Mouse (Mus musculus): ENCODE measurements around the gene Hspbp1. TPM values are rescaled to one million over a fixed set of nuclear protein-coding genes. Genes with fewer than 3 reads are reported as not detected.

The Hspbp1 gene
- total RNA-seq, 2 experiments from 2014 or later, result 23.4 to 29.8 TPM

- no peak overlapping the region for H3K27ac ChIP-seq
- TF ChIP-seq CTCF (IDR thresholded peaks at IDR 0.05), result no peak
- no peak overlapping the region for H3K4me3 ChIP-seq
- intact Hi-C loops (cut with DNase I), result loop anchor here (5.0 kb wide), 1 partner anchor 177 kb away; no protein-coding TSS in a partner anchor
- DNase-seq, result no peak
Observed at GRCm38 (mm10) chr7:4619979-4620378, 64.9 kb downstream of the Hspbp1 start.

- DNase-seq, result no peak
- TF ChIP-seq CTCF (IDR thresholded peaks at IDR 0.05), result no peak
Observed at GRCm38 (mm10) chr7:4613740-4614403, 71.0 kb downstream of the Hspbp1 start.

GRCm38 (mm10) chr7:4612956-4613355, 71.9 kb downstream of the Hspbp1 start:
- Histone ChIP-seq H3K4me3 (no peak overlapping the region), H3K27ac (no peak overlapping the region)
- DNase-seq, result no peak
- no peak for TF ChIP-seq CTCF (IDR thresholded peaks at IDR 0.05)
- intact Hi-C loops (cut with DNase I), result no loop called here

More at GRCm38 (mm10) chr7:4613740-4614403, 71.0 kb downstream of the Hspbp1 start:
- intact Hi-C loops (cut with DNase I), result no loop called here
- H3K4me3 ChIP-seq, result no peak overlapping the region
- H3K27ac ChIP-seq, result no peak overlapping the region

- H3K27ac ChIP-seq, result no peak overlapping the region
- no peak for TF ChIP-seq CTCF (IDR thresholded peaks at IDR 0.05)
- H3K4me3 ChIP-seq, result no peak overlapping the region
- no peak for DNase-seq
- intact Hi-C loops (cut with DNase I), result no loop called here
Observed at GRCm38 (mm10) chr7:4612386-4612785, 72.5 kb downstream of the Hspbp1 start.

GRCm38 (mm10) chr7:4611921-4612341, 72.9 kb downstream of the Hspbp1 start:
- H3K4me3 ChIP-seq, result no peak overlapping the region

GRCm38 (mm10) chr7:4611511-4611910, 73.4 kb downstream of the Hspbp1 start:
- DNase-seq, result no peak
- no peak overlapping the region for H3K27ac ChIP-seq
- intact Hi-C loops (cut with DNase I), result no loop called here
- no peak overlapping the region for H3K4me3 ChIP-seq
- no peak for TF ChIP-seq CTCF (IDR thresholded peaks at IDR 0.05)

More at GRCm38 (mm10) chr7:4611921-4612341, 72.9 kb downstream of the Hspbp1 start:
- no peak overlapping the region for H3K27ac ChIP-seq
- TF ChIP-seq CTCF (IDR thresholded peaks at IDR 0.05), result no peak
- no peak for DNase-seq
- intact Hi-C loops (cut with DNase I), result no loop called here

Other genes starting within 250 kb of the Hspbp1 start
- 10 to 100 TPM; 12.1 to 17.2 TPM for gene Rdh13, start 239.4 kb downstream of the Hspbp1 start, total RNA-seq (2021)
- 1 to 10 TPM; 1.5 to 3.7 TPM for gene Eps8l1, start 224.4 kb downstream of the Hspbp1 start, total RNA-seq (2021)
- gene Ppp1r12c, start 183.4 kb downstream of the Hspbp1 start, total RNA-seq (2021), result 10 to 100 TPM; 17.8 to 24.8 TPM
- gene Tnnt1, start 168.7 kb downstream of the Hspbp1 start, total RNA-seq (2021), result 1,000 to 10,000 TPM in 1 of 2 experiments, 100 to 1,000 TPM in 1; 398 to 1,232 TPM
- gene Tnni3, start 160.8 kb downstream of the Hspbp1 start, total RNA-seq (2021), result under 1 TPM in 1 of 2 experiments, not detected in 1; 0.41 TPM
- not detected for gene Dnaaf3, start 152.6 kb downstream of the Hspbp1 start, total RNA-seq (2021)
- not detected for gene Syt5, start 137.5 kb downstream of the Hspbp1 start, total RNA-seq (2021)
- not detected for gene Ptprh, start 81.0 kb downstream of the Hspbp1 start, total RNA-seq (2021)
- 1 to 10 TPM; 2.6 to 3.3 TPM for gene Tmem86b, start 53.6 kb downstream of the Hspbp1 start, total RNA-seq (2021)
- 10 to 100 TPM; 45.0 to 51.2 TPM for gene Ppp6r1, start 26.0 kb downstream of the Hspbp1 start, total RNA-seq (2021)
- under 1 TPM; 0.48 to 0.75 TPM for gene Brsk1, start 5.5 kb upstream of the Hspbp1 start, total RNA-seq (2021)
- gene Tmem150b, start 40.2 kb upstream of the Hspbp1 start, total RNA-seq (2021), result under 1 TPM in 1 of 2 experiments, not detected in 1; 0.22 TPM
- 10 to 100 TPM in 1 of 2 experiments, 1 to 10 TPM in 1; 8.0 to 11.5 TPM for gene Kmt5c, start 55.0 kb upstream of the Hspbp1 start, total RNA-seq (2021)
- under 1 TPM; 0.51 to 0.78 TPM for gene Cox6b2, start 68.0 kb upstream of the Hspbp1 start, total RNA-seq (2021)
- not detected for gene Fam71e2, start 86.2 kb upstream of the Hspbp1 start, total RNA-seq (2021)
- not detected for gene Il11, start 97.8 kb upstream of the Hspbp1 start, total RNA-seq (2021)
- gene Tmem190, start 97.9 kb upstream of the Hspbp1 start, total RNA-seq (2021), result not detected
- gene Tmem238, start 104.6 kb upstream of the Hspbp1 start, total RNA-seq (2021), result 10 to 100 TPM in 1 of 2 experiments, 1 to 10 TPM in 1; 8.0 to 10.6 TPM
- 100 to 1,000 TPM; 483 to 569 TPM for gene Rpl28, start 107.8 kb upstream of the Hspbp1 start, total RNA-seq (2021)
- 10 to 100 TPM; 76.4 to 82.7 TPM for gene Ube2s, start 127.5 kb upstream of the Hspbp1 start, total RNA-seq (2021)
- not detected for gene Shisa7, start 159.6 kb upstream of the Hspbp1 start, total RNA-seq (2021)
- gene Isoc2b, start 185.2 kb upstream of the Hspbp1 start, total RNA-seq (2021), result 1 to 10 TPM; 3.9 TPM
- 10 to 100 TPM; 26.4 to 33.5 TPM for gene Isoc2a, start 192.1 kb upstream of the Hspbp1 start, total RNA-seq (2021)
- under 1 TPM; 0.17 to 0.38 TPM for gene Gm36210, start 221.4 kb upstream of the Hspbp1 start, total RNA-seq (2021)
- 10 to 100 TPM in 1 of 2 experiments, 1 to 10 TPM in 1; 8.5 to 10.7 TPM for gene Zfp628, start 230.1 kb upstream of the Hspbp1 start, total RNA-seq (2021)
- gene Nat14, start 237.0 kb upstream of the Hspbp1 start, total RNA-seq (2021), result 1 to 10 TPM; 2.7 to 5.9 TPM
- 1 to 10 TPM; 4.3 to 8.7 TPM for gene Ssc5d, start 240.7 kb upstream of the Hspbp1 start, total RNA-seq (2021)